ENCODE assay signal across 8 mouse cellular contexts in the genomic region with DNA sequence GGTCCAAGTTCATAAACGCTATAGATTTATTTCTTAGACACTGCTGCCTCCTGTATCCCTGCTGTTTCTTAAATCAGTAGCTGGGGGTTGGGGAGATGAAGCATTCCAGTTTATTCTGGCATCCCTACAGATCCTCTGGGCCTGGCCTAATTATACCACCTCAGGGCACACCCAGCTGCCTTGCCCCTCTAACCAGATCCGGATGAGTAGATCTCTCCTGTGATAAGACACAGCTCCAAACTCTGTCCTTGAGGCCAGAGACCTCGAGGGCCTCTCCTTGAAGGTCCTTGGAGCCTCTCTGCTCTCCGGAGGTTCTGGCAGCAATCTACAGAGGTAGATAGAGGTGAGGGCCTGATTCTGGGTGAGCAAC. TPM values are rescaled to one million over a fixed set of nuclear protein-coding genes. Genes with fewer than 3 reads are reported as not detected.
DNase-seq lines count a peak whose midpoint lies in the region; ATAC-seq and TF ChIP-seq lines count a peak whose summit lies in the region.

No protein-coding gene starts in this region.

- no peaks in the 10 kb centered on the region for H3K9me3 ChIP-seq in heart, embryonic 13.5 days
- H3K9me3 ChIP-seq in limb, embryonic 10.5 days (replicated peaks) = no peaks in the 10 kb centered on the region
- H3K9me3 ChIP-seq in neural tube, embryonic 14.5 days (ENCODE audit: control insufficient read depth, low read length) = no peaks in the 10 kb centered on the region

- H3K4me2 ChIP-seq in heart, embryonic 13.5 days = peak overlapping the region; percentile 86
- H3K4me2 ChIP-seq in neural tube, embryonic 14.5 days (ENCODE audit: low read depth, low read length) = peak overlapping the region; percentile 85

- H3K79me2 ChIP-seq in liver, adult 2 months (ENCODE audit: control insufficient read depth, insufficient read depth, low read length) = no peaks in the 10 kb centered on the region

- H3K4me3 ChIP-seq in liver, adult 2 months (ENCODE audit: insufficient read depth, low read depth, low read length) = peak overlapping the region; percentile 60
- H3K4me3 ChIP-seq in heart, embryonic 13.5 days = peak overlapping the region; percentile 59
- peak overlapping the region; percentile 79 for H3K4me3 ChIP-seq in limb, embryonic 10.5 days
- peak overlapping the region; percentile 46; the same call in 1 of the 2 replicates for H3K4me3 ChIP-seq in neural tube, embryonic 14.5 days (ENCODE audit: low read depth, low read length)

- ATAC-seq in heart, embryonic 13.5 days (ENCODE audit: extremely low read depth, insufficient number of reproducible peaks, low FRiP score, low TSS enrichment) = no peak
- no peak for ATAC-seq in neural tube, embryonic 14.5 days (ENCODE audit: low read depth)
- ATAC-seq in granulocyte monocyte progenitor cell, adult 5-6 weeks (replicated peaks; ENCODE audit: poor library complexity, severe bottlenecking) = no peak

- H3K9ac ChIP-seq in liver, adult 2 months (ENCODE audit: low read depth, low read length) = peak overlapping the region; percentile 83
- peak overlapping the region; percentile 87 for H3K9ac ChIP-seq in heart, embryonic 13.5 days
- H3K9ac ChIP-seq in neural tube, embryonic 14.5 days (replicated peaks; ENCODE audit: low read depth, low read length) = no peak overlapping the region

- 4% methylated on average over 4 of the region's 4 CpGs for WGBS in liver, adult 2 months
- whole genome bisulfite sequencing in heart, embryonic 13.5 days = 4% methylated on average over 4 of the region's 4 CpGs
- 2% methylated on average over 4 of the region's 4 CpGs for WGBS in limb, embryonic 10.5 days
- WGBS in neural tube, embryonic 14.5 days = 3% methylated on average over 4 of the region's 4 CpGs

- H3K27ac ChIP-seq in liver, adult 2 months (replicated peaks; ENCODE audit: insufficient read depth, low read depth, low read length) = peak overlapping the region; percentile 59
- H3K27ac ChIP-seq in heart, embryonic 13.5 days (replicated peaks) = peak overlapping the region; percentile 97
- H3K27ac ChIP-seq in limb, embryonic 10.5 days = peak overlapping the region; percentile 97
- H3K27ac ChIP-seq in neural tube, embryonic 14.5 days (ENCODE audit: low read depth, low read length) = peak overlapping the region; percentile 46; the same call in 1 of the 2 replicates

- peaks cover 21% of the 10 kb centered on the region for H3K4me1 ChIP-seq in liver, adult 2 months (ENCODE audit: control insufficient read depth, insufficient read depth, low read length)
- peaks cover 36% of the 10 kb centered on the region for H3K4me1 ChIP-seq in heart, embryonic 13.5 days
- peaks cover 51% of the 10 kb centered on the region for H3K4me1 ChIP-seq in limb, embryonic 10.5 days
- H3K4me1 ChIP-seq in neural tube, embryonic 14.5 days (ENCODE audit: control insufficient read depth, insufficient read depth, low read length) = peaks cover 20% of the 10 kb centered on the region; the same call in 1 of the 2 replicates

- no peak for TF ChIP-seq CTCF in liver, adult 2 months (IDR thresholded peaks at IDR 0.05; ENCODE audit: low read depth, low read length)

- DNase-seq in liver, adult 2 months (ENCODE audit: extremely low read depth, low read depth, low spot score) = no peak
- DNase-seq in liver = no peak
- DNase-seq in adrenal gland, postnatal 25 days = peak; percentile 24
- DNase-seq in limb, embryonic 10.5 days (ENCODE audit: low spot score) = no peak
- no peak for DNase-seq in thymus, postnatal 4 days

- TF ChIP-seq POLR2A in liver, adult 2 months (IDR thresholded peaks at IDR 0.05; ENCODE audit: extremely low read depth, insufficient read depth, low read length) = no peak

- no peaks in the 10 kb centered on the region for H3K27me3 ChIP-seq in liver, adult 2 months (ENCODE audit: control insufficient read depth, insufficient read depth, low read length)
- peaks cover 11% of the 10 kb centered on the region for H3K27me3 ChIP-seq in heart, embryonic 13.5 days (replicated peaks)
- H3K27me3 ChIP-seq in limb, embryonic 10.5 days (ENCODE audit: low read depth, poor library complexity, severe bottlenecking) = no peaks in the 10 kb centered on the region
- H3K27me3 ChIP-seq in neural tube, embryonic 14.5 days (ENCODE audit: control insufficient read depth, insufficient read depth, low read length) = 0 out of 2 replicates have a peak, but pooled peaks cover 3% of the 10 kb centered on the region

- no peaks in the 10 kb centered on the region for H3K36me3 ChIP-seq in liver, adult 2 months (ENCODE audit: control insufficient read depth, insufficient read depth, low read length)
- no peaks in the 10 kb centered on the region for H3K36me3 ChIP-seq in heart, embryonic 13.5 days
- peaks cover 8% of the 10 kb centered on the region; the same call in 1 of the 2 replicates for H3K36me3 ChIP-seq in limb, embryonic 10.5 days
- no peaks in the 10 kb centered on the region for H3K36me3 ChIP-seq in neural tube, embryonic 14.5 days (ENCODE audit: control insufficient read depth, insufficient read depth, low read length)

RNA-seq across cellular contexts. Expression of a gene that starts 5.4 kb away (rescaled TPM):
- 2.8 and 5.8 TPM in 2 replicates for total RNA-seq in liver, adult 2 months (2014; rRNA removed)
- 26.9 and 28.5 TPM in 2 replicates for polyA plus RNA-seq in liver, adult 2 months (2012; rRNA removed)
- 32.5 and 34.2 TPM in 2 replicates for total RNA-seq in adrenal gland, postnatal 25 days (2021)
- polyA plus RNA-seq in heart, embryonic 13.5 days (2015; fragmentation: Nextera tagmentation; extraction: Ambion mirVana) = 19.9 and 21.4 TPM in 2 replicates
- polyA plus RNA-seq in limb, embryonic 10.5 days (2016; fragmentation: Nextera tagmentation; extraction: Ambion mirVana) = 39.5 and 45.5 TPM in 2 replicates
- 8.1 and 12.7 TPM in 2 replicates for polyA plus RNA-seq in neural tube, embryonic 14.5 days (2014; fragmentation: Nextera tagmentation; extraction: Ambion mirVana)
- total RNA-seq in granulocyte monocyte progenitor cell, adult 5-6 weeks (2014; fragmentation: Nextera tagmentation) = not detected in 2 replicates
- total RNA-seq in granulocyte monocyte progenitor cell, adult 5-6 weeks (2017) = not detected in 2 replicates

Comparison
In these comparisons a context has a peak if more than half of its experiments do, and no peak if none do; other contexts are left out.
1. H3K27ac ChIP-seq: peak in every context shown above with its lines; median percentile 97 in heart, embryonic 13.5 days; 97 in limb, embryonic 10.5 days; 59 in liver, adult 2 months; 46 in neural tube, embryonic 14.5 days.